ENCODE assay signal across 28 mouse cellular contexts in the genomic region with DNA sequence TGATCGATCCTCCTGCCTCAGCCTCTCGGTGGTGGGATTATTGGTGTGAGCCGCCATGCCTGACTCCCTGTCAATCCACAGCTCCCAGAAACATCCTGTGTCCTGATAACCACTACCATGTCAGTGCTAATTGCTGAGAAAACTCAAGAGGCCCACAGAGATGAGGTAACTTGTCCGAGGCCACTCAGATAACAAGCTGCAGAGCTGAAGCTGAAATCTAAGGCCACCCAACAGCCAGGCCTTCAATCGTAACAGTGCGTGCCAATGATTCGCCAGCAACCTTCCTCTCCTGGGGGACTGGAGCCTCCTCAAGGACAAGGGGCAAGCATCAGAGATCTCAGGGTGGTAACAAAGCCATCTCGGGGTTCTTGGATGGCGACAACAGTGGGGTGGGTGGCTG. TPM values are rescaled to one million over a fixed set of nuclear protein-coding genes. Genes with fewer than 3 reads are reported as not detected.
"Had no signal": no experiment of that assay in that cellular context is flagged by ENCODE, and none has a peak within 500 bp of the region (broad histone marks: within the 10 kb centered on the region; RNA-seq: fewer than 3 reads in every experiment).

No protein-coding gene starts in this region.

- H3K4me3 ChIP-seq: heart, adult 2 months; heart, embryonic 13.5 days; heart, embryonic 15.5 days; hindbrain, embryonic 13.5 days; hindbrain, embryonic 15.5 days; kidney, embryonic 15.5 days; left cerebral cortex, adult 2 months; limb, embryonic 10.5 days; limb, embryonic 12.5 days; liver, embryonic 13.5 days; liver, embryonic 15.5 days had no signal

- ATAC-seq: hindbrain, postnatal 0 days had no signal

- H3K27me3 ChIP-seq: heart, embryonic 13.5 days; heart, embryonic 15.5 days; hindbrain, embryonic 13.5 days; hindbrain, embryonic 15.5 days; kidney, embryonic 15.5 days; limb, embryonic 12.5 days; liver, embryonic 13.5 days; liver, embryonic 15.5 days had no signal

- H3K9me3 ChIP-seq: heart, embryonic 13.5 days; heart, embryonic 15.5 days; hindbrain, embryonic 13.5 days; hindbrain, embryonic 15.5 days; kidney, embryonic 15.5 days; limb, embryonic 10.5 days; limb, embryonic 12.5 days; liver, embryonic 13.5 days; liver, embryonic 15.5 days had no signal

- DNase-seq: gastrocnemius, postnatal 14 days; gastrocnemius, postnatal 36 days; heart, adult 11 months; heart, adult 2 months; heart, postnatal 14 days; heart, postnatal 36 days; kidney, adult 11 months; kidney, adult 2 months; kidney, adult 9 months; kidney, postnatal 14 days; kidney, postnatal 36 days; layer of hippocampus, adult 9-11 months; liver; liver, embryonic 13.5 days had no signal

- H3K27ac ChIP-seq: heart, adult 2 months; heart, embryonic 13.5 days; heart, embryonic 15.5 days; hindbrain, embryonic 13.5 days; hindbrain, embryonic 15.5 days; hindbrain, postnatal 0 days; kidney, embryonic 15.5 days; kidney, postnatal 0 days; left cerebral cortex, adult 2 months; limb, embryonic 10.5 days; limb, embryonic 12.5 days; liver, embryonic 13.5 days; liver, embryonic 15.5 days had no signal

- H3K4me2 ChIP-seq: heart, embryonic 11.5 days; heart, embryonic 13.5 days; heart, embryonic 15.5 days; hindbrain, embryonic 13.5 days; hindbrain, embryonic 15.5 days; kidney, embryonic 15.5 days; limb, embryonic 12.5 days; liver, embryonic 11.5 days; liver, embryonic 13.5 days; liver, embryonic 15.5 days had no signal

- H3K9ac ChIP-seq: heart, embryonic 13.5 days; heart, embryonic 15.5 days; hindbrain, embryonic 13.5 days; hindbrain, embryonic 15.5 days; kidney, embryonic 15.5 days; limb, embryonic 12.5 days; liver, embryonic 13.5 days; liver, embryonic 15.5 days had no signal

- H3K4me1 ChIP-seq: heart, embryonic 13.5 days; hindbrain, embryonic 13.5 days; hindbrain, embryonic 15.5 days; limb, embryonic 10.5 days; limb, embryonic 12.5 days had no signal

RNA-seq across cellular contexts. Expression of a gene that starts 46.9 kb away (rescaled TPM):
- total RNA-seq: hematopoietic stem cell, adult 5-6 weeks had no signal
- polyA plus RNA-seq: liver, embryonic 15.5 days had no signal
